Mouse (Mus musculus) cerebellum, adult 2 months (tissue): ENCODE measurements around the gene Saysd1.

Experiments used
- CTCF ChIP-seq: fragments of 200-500 bp; IDR thresholded peaks from 2 replicates; pipeline ENCODE4 v1.5.1; 2011; ENCODE audit warnings: low read depth, mild to moderate bottlenecking, control low read depth, low read length, moderate library complexity, borderline replicate concordance; ENCODE audit not compliant: insufficient read depth
- POLR2A ChIP-seq: fragments of 200-500 bp; IDR thresholded peaks from 2 replicates; pipeline ENCODE4 v1.6.1; 2011; ENCODE audit warnings: low read length, control low read depth, borderline replicate concordance; ENCODE audit not compliant: insufficient read depth

- no peak for TF ChIP-seq CTCF
- TF ChIP-seq POLR2A = no peak
Measured at GRCm38 (mm10) chr14:20148514-20148913, 10.2 kb upstream of the Saysd1 start.
